Mouse (Mus musculus) heart, adult 2 months (tissue): Measurements from ENCODE around the gene D5Ertd579e. TPM values are rescaled to one million over a fixed set of nuclear protein-coding genes. Genes with fewer than 3 reads are reported as not detected.

Experiments
- DNase-seq, 2 experiments: peaks; one replicate each; pipeline ENCODE4 v3.0.0; 2021
- H3K27ac ChIP-seq: fragments of 200-600 bp; 2 replicates; pipeline ENCODE4 v1.8.1; 2022
- H3K27me3 ChIP-seq: fragments of 200-500 bp; 2 replicates; pipeline ENCODE4 v1.6.1; 2012; ENCODE audit warnings: mild to moderate bottlenecking, low read length, inconsistent platforms, mixed read lengths; ENCODE audit not compliant: control insufficient read depth, insufficient read depth
- H3K36me3 ChIP-seq: fragments of 200-500 bp; 2 replicates; pipeline ENCODE4 v1.6.1; 2012; ENCODE audit warnings: low read length, inconsistent platforms; ENCODE audit not compliant: control insufficient read depth, insufficient read depth
- H3K4me1 ChIP-seq: fragments of 200-500 bp; 2 replicates; pipeline ENCODE4 v1.6.1; 2011; ENCODE audit warnings: low read length; ENCODE audit not compliant: control insufficient read depth, insufficient read depth
- H3K4me3 ChIP-seq: fragments of 200-600 bp; 2 replicates; pipeline ENCODE4 v1.8.1; 2022
- H3K79me2 ChIP-seq: fragments of 200-500 bp; replicated peaks from 2 replicates; pipeline ENCODE4 v1.6.1; 2012; ENCODE audit warnings: mild to moderate bottlenecking, inconsistent platforms, low read length, moderate library complexity, mixed read lengths; ENCODE audit not compliant: control insufficient read depth, insufficient read depth
- H3K9ac ChIP-seq: fragments of 200-500 bp; 2 replicates; pipeline ENCODE4 v1.6.1; 2012; ENCODE audit warnings: low read depth, mild to moderate bottlenecking, control low read depth, inconsistent platforms, low read length, mixed read lengths
- CTCF ChIP-seq: fragments of 200-600 bp; IDR thresholded peaks from 2 replicates; pipeline ENCODE4 v1.8.1; 2022; ENCODE audit warnings: antibody characterized with exemption, mild to moderate bottlenecking, moderate library complexity
- EP300 ChIP-seq: fragments of 200-500 bp; IDR thresholded peaks from 2 replicates; pipeline ENCODE4 v1.6.1; 2011; ENCODE audit warnings: low read depth, low read length, control low read depth; ENCODE audit not compliant: insufficient read depth
- POLR2A ChIP-seq: fragments of 200-500 bp; IDR thresholded peaks from 2 replicates; pipeline ENCODE4 v1.6.1; 2011; ENCODE audit warnings: mild to moderate bottlenecking, low read depth, low read length, control low read depth; ENCODE audit not compliant: insufficient read depth
- WGBS: fragments of 180-500 bp; shearing (Covaris S2); methylation state at CpG from one replicate; pipeline ENCODE4 v1.1.7; 2018; 5-methylcytosine and 5-hydroxymethylcytosine counted together
- intact Hi-C: fragments of 180-260 bp; cut with DNase I; formaldehyde crosslinking; loops from one replicate; pipeline ENCODE4 v1.15.1; 2025
- polyA plus RNA-seq: library from polyadenylated mRNA; depleted of rRNA; stranded (reverse); fragments of >200 nt; gene quantifications from 2 replicates; pipeline ENCODE4 v1.2.3, GENCODE M21; 2012
- total RNA-seq, 2 experiments: library from RNA; stranded (reverse); gene quantifications; 2 replicates each; pipeline ENCODE4 v1.2.3; 2021

D5Ertd579e gene
- total and polyA plus RNA-seq, 3 experiments = 22.5 to 104 (median 81.8) TPM

- Histone ChIP-seq H3K4me1 (peaks cover 6% of the 10 kb centered on the region), H3K79me2 (no peaks in the 10 kb centered on the region), H3K9ac (no peak overlapping the region), H3K27ac (no peak overlapping the region), H3K27me3 (no peaks in the 10 kb centered on the region), H3K4me3 (no peak overlapping the region), H3K36me3 (no peaks in the 10 kb centered on the region)
- DNase-seq = no peak
- intact Hi-C loops = no loop called here
- TF ChIP-seq POLR2A (no peak), CTCF (no peak), EP300 (no peak)
- WGBS = 73% methylated on average over 4 of the region's 4 CpGs
Measured at GRCm38 (mm10) chr5:36729086-36729473, 33.3 kb upstream of the D5Ertd579e start.

GRCm38 (mm10) chr5:36728403-36729085 is 32.7 kb upstream of the D5Ertd579e start:
- Histone ChIP-seq H3K4me1 (peaks cover 6% of the 10 kb centered on the region), H3K9ac (no peak overlapping the region), H3K27ac (no peak overlapping the region), H3K27me3 (no peaks in the 10 kb centered on the region), H3K36me3 (no peaks in the 10 kb centered on the region), H3K4me3 (no peak overlapping the region), H3K79me2 (no peaks in the 10 kb centered on the region)
- TF ChIP-seq EP300 = no peak
- TF ChIP-seq POLR2A = no peak
- no peak for TF ChIP-seq CTCF
- 72% methylated on average over 8 of the region's 8 CpGs for WGBS
- intact Hi-C loops = no loop called here
- no peak for DNase-seq

GRCm38 (mm10) chr5:36727776-36728175 is 32.0 kb upstream of the D5Ertd579e start:
- WGBS = 65% methylated on average over 7 of the region's 7 CpGs
- Histone ChIP-seq H3K4me3 (no peak overlapping the region), H3K27ac (no peak overlapping the region), H3K27me3 (no peaks in the 10 kb centered on the region), H3K4me1 (peaks cover 6% of the 10 kb centered on the region), H3K79me2 (no peaks in the 10 kb centered on the region), H3K9ac (no peak overlapping the region), H3K36me3 (no peaks in the 10 kb centered on the region)
- no peak for TF ChIP-seq CTCF
- no peak for TF ChIP-seq POLR2A
- no peak for DNase-seq
- intact Hi-C loops = no loop called here

GRCm38 (mm10) chr5:36727136-36727535 is 31.3 kb upstream of the D5Ertd579e start:
- Histone ChIP-seq H3K27ac (no peak overlapping the region), H3K36me3 (no peaks in the 10 kb centered on the region), H3K27me3 (no peaks in the 10 kb centered on the region), H3K4me1 (peaks cover 6% of the 10 kb centered on the region), H3K4me3 (no peak overlapping the region), H3K9ac (no peak overlapping the region), H3K79me2 (no peaks in the 10 kb centered on the region)
- DNase-seq = no peak
- 45% methylated on average over 2 of the region's 2 CpGs for WGBS
- TF ChIP-seq EP300 = no peak
- TF ChIP-seq CTCF = no peak
- no peak for TF ChIP-seq POLR2A
- intact Hi-C loops = no loop called here

DNA sequence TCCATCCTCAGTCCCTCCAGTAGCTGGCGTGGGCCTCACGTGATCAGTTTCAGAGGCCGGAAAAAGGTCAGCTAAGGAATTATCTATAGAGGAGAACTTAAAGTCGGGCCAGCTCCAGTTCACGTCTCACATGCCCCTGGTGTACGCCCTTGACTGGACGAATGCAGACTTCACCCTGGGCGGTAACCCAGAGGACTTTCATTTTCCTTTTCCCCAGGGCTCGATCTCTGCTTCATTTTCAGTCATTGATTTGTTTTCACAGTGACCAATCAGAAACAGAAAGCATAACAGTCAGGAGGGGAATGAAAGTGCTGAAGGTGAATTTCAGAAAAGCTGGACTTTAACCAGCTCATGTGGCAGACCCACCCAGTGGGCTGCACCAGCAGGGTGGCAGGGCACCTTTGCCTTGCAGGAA is 30.6 kb upstream of the D5Ertd579e start:
- Histone ChIP-seq H3K9ac (no peak overlapping the region), H3K4me3 (peak overlapping the region; percentile 22; the same call in 1 of the 2 replicates), H3K79me2 (no peaks in the 10 kb centered on the region), H3K27me3 (no peaks in the 10 kb centered on the region), H3K36me3 (no peaks in the 10 kb centered on the region), H3K4me1 (peaks cover 6% of the 10 kb centered on the region), H3K27ac (peak overlapping the region; percentile 44)
- intact Hi-C loops = no loop called here
- TF ChIP-seq CTCF (no peak), EP300 (no peak), POLR2A (peak; percentile 45; the same call in 1 of the 2 replicates)
- 33% methylated on average over 9 of the region's 9 CpGs for WGBS
- DNase-seq = peak; percentile 42 to 51

GRCm38 (mm10) chr5:36725861-36726260 is 30.0 kb upstream of the D5Ertd579e start:
- Histone ChIP-seq H3K27ac (peak overlapping the region; percentile 44), H3K4me1 (peaks cover 6% of the 10 kb centered on the region), H3K79me2 (no peaks in the 10 kb centered on the region), H3K36me3 (no peaks in the 10 kb centered on the region), H3K4me3 (no peak overlapping the region; the same call in 1 of the 2 replicates), H3K9ac (no peak overlapping the region), H3K27me3 (no peaks in the 10 kb centered on the region)
- intact Hi-C loops = no loop called here
- 76% methylated on average over 12 of the region's 12 CpGs for WGBS
- TF ChIP-seq POLR2A = no peak
- TF ChIP-seq EP300 = no peak
- TF ChIP-seq CTCF = no peak
- DNase-seq = no peak
